Mouse (Mus musculus) frontal cortex, postnatal 36 days (tissue): ENCODE measurements around the gene Slc22a12.

Experiments used
- DNase-seq, 2 experiments: peaks; one replicate each; pipeline ENCODE4 v3.0.0; 2022; ENCODE audit warnings: low spot score in 2 of 2

Slc22a12 gene

GRCm38 (mm10) chr19:6494032-6494431 lies 48.8 kb downstream of the Slc22a12 start:
- no peak for DNase-seq

GRCm38 (mm10) chr19:6493219-6493618 lies 49.6 kb downstream of the Slc22a12 start:
- DNase-seq: no peak

- peak; percentile 76 to 85 for DNase-seq
Observed at GRCm38 (mm10) chr19:6492124-6492523, 50.7 kb downstream of the Slc22a12 start.

- no peak for DNase-seq
Observed at GRCm38 (mm10) chr19:6491538-6491937, 51.3 kb downstream of the Slc22a12 start.

- peak; percentile 88 to 91 for DNase-seq
Observed at GRCm38 (mm10) chr19:6489030-6489429, 53.8 kb downstream of the Slc22a12 start.
